Mouse (Mus musculus) kidney, postnatal 10 days (tissue): ENCODE measurements around the gene Elp5.

Experiments used
- DNase-seq: peaks from one replicate; pipeline ENCODE4 v3.0.0; 2021; ENCODE audit warnings: mixed read lengths

The Elp5 gene

GRCm38 (mm10) chr11:69990850-69991691, 8.8 kb upstream of the Elp5 start, which contains the start of gene Gabarap:
Gene Gabarap (plus strand): TSS chr11:69991143.
- DNase-seq = peak; percentile 98

- DNase-seq = peak; percentile 21
Measured at GRCm38 (mm10) chr11:69989949-69990348, 7.6 kb upstream of the Elp5 start.

- no peak for DNase-seq
Measured at GRCm38 (mm10) chr11:69984431-69984830, 2.1 kb upstream of the Elp5 start.

DNA sequence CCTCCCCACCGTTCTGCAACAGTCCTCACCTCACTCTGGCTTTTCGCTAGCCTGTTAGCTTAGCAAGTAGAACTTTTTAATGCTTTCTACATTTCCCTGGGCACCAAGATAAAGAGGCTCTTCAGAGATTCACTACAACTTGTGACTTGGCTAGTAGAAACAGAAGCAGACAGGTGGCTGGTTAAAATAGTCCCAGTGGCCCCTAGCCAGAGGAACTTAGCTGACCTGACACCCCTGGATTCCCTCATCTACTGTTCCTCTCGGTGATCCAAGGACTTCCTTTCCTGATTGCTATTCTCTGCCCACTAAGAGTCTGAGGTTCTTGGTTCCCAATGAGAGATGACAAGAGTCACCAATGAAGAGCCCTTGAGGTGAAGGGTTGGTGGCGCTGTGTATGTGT, 1.1 kb upstream of the Elp5 start:
- DNase-seq = no peak

GRCm38 (mm10) chr11:69982877-69983276, 560 bp upstream of the Elp5 start:
- DNase-seq = no peak

DNA sequence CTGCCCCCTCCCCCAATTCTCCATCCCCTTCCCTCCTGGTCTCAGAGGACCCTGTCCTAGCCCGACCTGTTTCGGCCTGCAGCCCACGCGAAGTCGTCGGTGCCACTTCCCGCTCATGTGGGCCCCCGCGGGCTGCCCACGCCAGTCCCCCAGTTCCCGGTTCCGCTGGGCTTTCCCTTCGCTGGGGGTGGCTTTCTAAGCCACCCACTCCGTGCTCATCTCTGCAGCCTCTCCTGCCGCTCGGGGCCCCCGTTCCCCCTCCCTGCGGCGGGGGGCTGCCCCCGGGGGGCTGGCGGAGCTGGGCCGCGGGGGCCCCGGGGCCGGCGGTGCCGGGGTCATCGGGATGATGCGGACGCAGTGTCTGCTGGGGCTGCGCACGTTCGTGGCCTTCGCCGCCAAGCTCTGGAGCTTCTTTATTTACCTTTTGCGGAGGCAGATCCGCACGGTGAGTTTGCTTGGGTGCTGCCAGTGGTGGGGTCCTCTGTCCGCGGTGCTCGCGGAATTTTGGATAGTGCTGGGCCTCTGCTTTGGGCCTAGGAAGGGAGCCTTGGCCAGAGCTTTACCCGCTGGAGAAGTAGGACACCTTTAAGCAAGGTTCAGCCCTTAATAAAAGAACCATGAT, 1.1 kb downstream of the Elp5 start, which contains the start of gene Ctdnep1:
Gene Ctdnep1, plus strand, starts transcription at position 16 of the 622 bp plus-strand sequence.
- DNase-seq = peak; percentile 57

DNA sequence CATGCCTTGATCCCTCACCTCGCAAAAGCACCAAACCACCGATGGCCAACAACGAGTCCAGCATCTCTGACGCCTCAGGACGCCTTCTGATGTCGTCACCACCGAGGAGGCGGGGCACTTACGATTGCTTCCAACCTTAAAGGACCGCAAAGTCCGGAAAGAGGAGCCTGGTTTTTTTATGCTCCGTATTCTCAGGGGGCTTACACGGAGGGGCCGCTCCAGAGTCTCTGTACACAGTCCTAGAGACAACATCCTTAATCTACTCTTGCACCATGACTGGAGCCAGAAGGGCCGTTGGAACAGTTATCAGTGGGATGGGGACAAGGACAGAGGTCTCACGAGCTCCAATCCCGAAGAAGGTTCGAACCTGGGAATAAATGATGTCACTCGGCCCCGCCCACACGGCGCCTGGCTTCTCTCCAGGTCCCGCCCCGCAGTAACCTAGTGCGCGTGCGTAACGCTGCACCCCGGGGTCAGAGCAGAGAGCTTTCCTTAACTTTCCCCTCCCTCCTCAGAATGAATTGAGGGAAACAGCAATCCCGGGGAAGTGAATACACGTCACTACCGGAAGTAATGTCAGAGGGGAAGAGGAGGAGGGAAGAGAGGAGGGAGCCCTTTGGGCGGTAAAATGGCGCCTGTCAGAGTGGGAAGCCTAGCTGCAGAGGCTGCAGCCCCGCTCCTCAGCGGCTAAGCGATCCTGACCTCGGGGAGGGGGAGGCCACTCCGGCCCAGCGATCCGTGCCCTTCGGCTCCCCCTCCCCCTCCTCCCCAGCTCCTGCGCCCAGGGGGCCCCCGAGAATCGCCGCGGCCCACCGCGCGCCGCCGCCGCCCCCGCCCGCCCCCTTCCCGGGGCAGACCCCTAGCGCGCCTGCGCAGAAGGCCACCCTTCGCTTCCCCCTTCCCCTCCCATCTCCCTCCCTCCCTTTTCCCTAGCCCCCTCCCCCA, 1.8 kb downstream of the Elp5 start:
- DNase-seq = peak; percentile 98

DNA sequence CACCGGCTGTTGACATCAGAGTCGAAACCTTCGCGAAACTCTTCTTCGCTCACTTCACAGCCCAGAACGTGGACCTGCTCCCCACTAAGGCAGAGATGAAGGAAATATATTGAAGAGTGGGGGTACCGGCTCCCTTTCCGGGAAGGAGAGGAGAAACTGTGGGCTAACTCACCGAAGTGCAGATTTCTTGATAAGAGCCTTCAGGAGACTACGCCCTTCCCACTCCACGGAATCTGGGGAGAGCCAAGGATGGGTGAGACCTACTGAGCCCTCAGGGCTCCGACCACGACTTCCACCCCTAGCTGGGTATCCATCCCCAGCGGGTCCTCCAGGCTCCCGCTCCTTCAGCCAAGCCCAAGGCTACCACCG, 2.5 kb downstream of the Elp5 start:
- no peak for DNase-seq

DNA sequence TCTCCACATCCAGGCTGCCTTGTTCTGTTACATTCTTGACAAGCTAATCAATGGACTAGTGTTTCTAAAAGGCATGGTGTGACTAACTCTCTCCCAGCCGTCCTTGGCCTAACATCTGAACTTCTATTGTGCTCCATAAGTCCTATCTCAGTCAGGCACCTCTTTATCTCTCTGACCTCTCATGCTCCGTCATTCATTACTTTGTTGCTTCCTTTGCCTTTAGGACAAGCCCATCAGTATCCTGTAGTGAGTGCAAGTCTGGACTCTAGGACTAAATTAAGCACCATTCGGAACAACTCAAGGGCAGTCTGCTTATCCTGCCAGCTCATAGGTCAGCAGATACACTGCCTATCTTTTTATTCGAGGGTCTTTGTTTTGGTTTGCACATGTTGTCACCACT, 6.0 kb downstream of the Elp5 start:
- no peak for DNase-seq

GRCm38 (mm10) chr11:69974907-69975306, 7.4 kb downstream of the Elp5 start:
- no peak for DNase-seq

- DNase-seq = no peak
Measured at GRCm38 (mm10) chr11:69970775-69971174, 11.5 kb downstream of the Elp5 start.

GRCm38 (mm10) chr11:69970222-69970621, 12.1 kb downstream of the Elp5 start:
- no peak for DNase-seq

DNA sequence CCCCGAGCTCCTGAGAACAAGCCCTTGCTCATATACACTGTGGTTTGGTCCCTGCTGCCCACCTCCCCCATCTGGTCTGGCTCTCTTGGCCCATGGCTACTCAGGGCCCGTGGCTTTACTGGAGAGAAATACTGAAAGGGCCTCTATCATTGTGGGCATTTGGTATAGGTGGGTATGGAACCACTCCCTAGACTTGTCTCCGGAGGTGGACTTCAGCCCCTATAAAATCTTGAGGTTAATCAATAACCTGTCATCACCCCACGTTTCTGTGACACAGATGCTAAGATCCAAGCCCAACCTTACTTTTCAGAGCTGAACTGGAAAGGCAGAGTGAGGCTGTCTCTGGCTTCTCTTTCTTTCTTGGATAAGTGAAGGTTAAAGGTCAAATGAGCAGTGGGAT, 13.5 kb downstream of the Elp5 start:
- DNase-seq = no peak

DNA sequence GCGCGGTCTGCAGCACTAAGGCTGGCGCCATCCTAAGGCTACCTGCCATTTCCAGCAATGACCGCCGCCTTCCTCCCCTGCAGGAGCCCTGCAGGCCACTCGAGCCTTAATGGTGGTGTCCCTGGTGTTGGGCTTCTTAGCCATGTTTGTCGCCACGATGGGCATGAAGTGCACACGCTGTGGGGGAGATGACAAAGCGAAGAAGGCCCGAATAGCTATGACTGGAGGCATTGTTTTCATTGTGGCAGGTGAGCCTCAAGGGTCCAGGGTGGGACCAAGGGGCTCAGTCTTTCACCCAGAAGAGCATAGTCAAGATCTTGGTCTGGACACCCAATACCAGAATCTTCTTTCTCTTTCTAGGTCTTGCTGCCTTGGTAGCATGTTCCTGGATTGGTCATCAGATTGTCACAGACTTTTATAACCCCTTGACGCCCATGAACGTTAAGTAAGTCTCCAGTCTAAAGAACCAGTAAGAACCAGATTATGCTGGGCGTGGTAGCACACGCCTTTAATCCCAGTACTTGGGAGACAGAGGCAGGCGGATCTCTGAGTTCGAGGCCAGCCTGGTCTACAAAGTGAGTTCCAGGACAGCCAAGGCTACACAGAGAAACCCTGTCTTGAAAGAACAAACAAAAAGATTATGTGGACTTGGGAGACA, 15.3 kb downstream of the Elp5 start:
- no peak for DNase-seq

DNA sequence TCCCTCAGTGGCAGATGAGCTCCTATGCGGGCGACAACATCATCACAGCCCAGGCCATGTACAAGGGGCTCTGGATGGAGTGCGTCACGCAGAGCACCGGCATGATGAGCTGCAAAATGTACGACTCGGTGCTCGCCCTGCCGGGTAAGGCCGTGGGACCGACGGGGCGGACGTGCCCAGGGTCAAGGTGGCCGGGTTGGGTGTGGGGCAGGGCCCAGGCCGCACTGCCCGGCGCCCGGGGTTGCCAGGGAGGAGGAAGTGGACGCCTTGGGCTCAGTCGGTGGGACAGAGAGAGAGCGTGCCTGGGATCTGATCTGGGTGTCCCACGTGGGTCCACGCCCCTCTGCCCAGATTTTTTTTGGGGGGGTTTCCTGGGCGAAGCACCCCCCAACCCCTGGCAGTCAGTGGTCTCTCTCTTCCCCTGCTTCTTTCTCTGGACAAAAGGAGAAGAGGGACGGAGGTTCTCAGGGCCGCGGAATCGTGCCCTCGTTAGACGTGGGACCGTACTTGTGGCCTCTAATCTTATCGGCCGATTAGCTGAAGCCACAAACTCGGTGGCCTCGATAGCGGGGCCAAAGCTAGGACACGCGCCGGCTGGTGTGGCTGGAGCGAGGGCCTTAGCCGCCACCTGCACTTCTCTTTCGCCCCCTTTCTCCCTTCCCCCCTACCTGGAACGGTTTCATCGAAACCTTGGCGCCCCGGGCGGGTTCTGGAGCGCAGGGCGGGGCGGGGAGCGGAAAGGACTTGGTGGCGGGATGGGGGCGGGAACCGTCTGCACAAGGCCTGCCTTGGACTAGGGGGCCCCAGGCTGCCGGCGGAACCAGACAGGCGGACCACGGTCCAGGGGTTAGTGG, 16.1 kb downstream of the Elp5 start:
- peak; percentile 84 for DNase-seq

DNA sequence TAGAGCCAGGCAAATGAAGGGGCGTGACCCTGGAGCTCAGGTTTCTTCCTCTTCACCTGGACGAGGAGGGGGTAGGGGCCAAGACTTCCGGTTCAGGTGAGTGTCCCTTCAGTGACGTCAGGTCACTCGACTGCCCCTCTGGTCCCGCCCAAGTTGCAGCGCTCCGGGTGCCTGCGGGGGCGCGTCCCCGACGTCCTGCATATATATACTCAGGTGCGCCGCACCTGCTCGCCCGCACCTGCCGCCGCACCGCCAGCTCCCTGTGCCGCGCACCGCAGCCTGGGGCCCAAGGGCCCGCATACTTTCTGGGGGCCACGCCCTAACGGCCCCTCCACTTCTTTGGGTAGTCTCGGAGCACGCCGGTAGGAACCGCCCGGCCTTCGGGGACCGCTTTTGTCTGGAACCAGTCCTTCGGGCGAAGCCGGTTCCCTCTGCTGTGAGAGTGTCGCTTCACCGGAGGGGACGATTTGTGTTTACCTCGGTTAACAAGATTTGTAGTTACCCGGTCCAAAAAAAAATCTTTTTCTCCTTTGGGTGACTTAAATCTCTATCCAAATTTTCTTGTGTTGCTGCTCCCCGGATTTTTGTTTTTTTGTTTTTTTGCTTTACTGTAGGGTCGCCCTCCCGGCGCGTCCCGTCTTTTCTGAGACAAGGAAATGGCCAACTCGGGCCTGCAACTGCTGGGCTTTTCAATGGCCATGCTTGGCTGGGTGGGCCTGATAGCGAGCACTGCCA, 16.9 kb downstream of the Elp5 start:
- peak; percentile 78 for DNase-seq

DNA sequence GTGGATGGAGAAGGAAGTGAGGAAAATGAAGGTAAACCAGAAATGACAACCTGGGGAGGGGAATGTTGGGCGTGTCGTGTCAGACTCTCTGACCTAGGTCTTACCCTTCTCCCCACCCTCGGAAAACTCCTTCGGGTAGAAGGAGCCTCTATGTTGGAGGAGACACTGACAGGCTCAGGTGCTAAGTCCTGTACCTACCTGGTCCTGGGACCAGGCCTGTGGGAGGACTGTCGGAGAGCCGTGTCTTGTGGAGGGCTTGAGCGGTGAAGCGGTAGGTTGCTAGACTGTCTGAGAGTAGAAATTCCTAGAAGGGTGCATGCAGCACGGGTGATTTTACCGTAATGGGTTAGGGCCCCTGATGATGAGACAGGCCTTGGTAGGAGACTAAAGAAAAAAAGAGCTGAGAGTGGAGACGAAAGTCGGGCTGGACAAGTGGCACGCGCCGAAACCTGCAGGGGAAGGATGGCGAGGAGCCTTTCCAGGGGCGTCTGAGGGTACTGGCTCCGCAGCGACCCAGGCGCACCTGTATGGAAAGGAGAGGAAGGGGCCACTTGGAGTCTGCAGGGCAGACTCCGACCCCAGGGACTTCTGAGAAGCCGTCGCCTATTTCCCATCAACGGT, 17.6 kb downstream of the Elp5 start, which contains the start of gene Cldn7:
Gene Cldn7, plus strand, starts transcription at position 130 of the 621 bp plus-strand sequence.
- no peak for DNase-seq

- DNase-seq = no peak
Measured at GRCm38 (mm10) chr11:69961841-69962240, 20.5 kb downstream of the Elp5 start.

DNA sequence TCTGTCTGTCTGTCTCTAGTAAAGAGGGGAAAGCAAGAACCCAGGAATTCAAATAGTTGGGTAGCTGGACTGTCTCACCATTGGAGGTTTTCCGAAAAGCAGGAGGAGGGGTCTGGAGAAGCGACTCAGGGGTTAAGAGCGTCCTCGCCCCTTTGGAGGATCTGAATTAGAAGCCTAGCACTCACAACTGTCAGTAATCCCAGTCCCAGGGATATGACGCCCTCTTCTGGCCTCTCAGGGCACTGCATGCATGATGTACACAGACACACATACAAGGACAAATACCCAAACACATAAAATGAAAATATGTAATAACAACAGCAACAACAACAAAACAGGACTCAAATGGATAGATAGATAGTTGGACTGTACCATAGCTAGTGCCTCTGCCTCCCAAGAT, 21.7 kb downstream of the Elp5 start:
- no peak for DNase-seq

- DNase-seq = no peak
Measured at GRCm38 (mm10) chr11:69956218-69956617, 26.1 kb downstream of the Elp5 start.
